15 mouse cellular contexts compared by ENCODE assay signal in the genomic region with DNA sequence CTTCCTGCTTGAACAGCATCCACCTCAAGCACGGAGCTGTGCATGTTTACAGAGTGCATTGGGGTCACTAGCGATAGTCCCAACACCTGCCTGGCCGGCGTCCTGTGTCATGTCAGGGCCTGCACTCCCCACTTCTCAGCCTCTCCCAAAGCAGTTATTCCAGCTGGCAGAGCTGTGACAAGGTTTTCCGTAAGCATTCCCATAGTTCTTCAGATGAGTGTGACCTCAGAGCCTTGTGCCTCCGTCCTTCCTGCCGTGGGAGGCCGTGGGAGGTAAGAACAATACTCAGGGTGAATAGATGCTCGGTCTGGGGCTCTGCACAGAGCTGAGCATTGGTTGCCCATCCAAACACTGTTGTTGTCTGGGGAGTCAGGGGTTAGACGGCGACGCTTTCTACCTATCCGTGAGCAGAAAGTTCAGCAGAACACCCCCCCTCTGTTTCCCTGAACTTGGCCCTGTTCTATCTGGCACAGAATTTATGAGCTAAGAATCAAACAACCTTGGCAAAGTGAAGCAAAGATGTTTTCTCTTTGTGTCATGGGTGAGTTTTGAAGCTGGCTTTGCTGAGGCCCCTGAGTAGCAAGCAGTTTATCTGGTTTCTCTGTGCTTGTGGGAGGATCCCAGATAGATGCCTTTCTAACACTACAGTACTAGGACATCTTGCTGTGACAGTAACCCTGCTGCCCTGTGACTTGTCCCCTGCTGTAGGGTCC. TPM values are rescaled to one million over a fixed set of nuclear protein-coding genes. Genes with fewer than 3 reads are reported as not detected.
DNase-seq lines count a peak whose midpoint lies in the region; ATAC-seq and TF ChIP-seq lines count a peak whose summit lies in the region.
"Had no signal": no experiment of that assay in that cellular context is flagged by ENCODE, and none has a peak within 500 bp of the region (broad histone marks: within the 10 kb centered on the region; RNA-seq: fewer than 3 reads in every experiment).

No protein-coding gene starts in this region.

- peaks cover 5% of the 10 kb centered on the region for H3K36me3 ChIP-seq in kidney, embryonic 16.5 days (ENCODE audit: insufficient read depth, low read length)

- no peak overlapping the region; the same call in 1 of the 2 replicates for H3K4me3 ChIP-seq in gastrocnemius, adult 2 months
- H3K4me3 ChIP-seq in kidney, embryonic 16.5 days (ENCODE audit: low read length) = no peak overlapping the region
- H3K4me3 ChIP-seq: forebrain, embryonic 12.5 days; myocyte had no signal

- H3K4me1 ChIP-seq in kidney, embryonic 16.5 days (ENCODE audit: insufficient read depth, low read length) = peaks cover 48% of the 10 kb centered on the region

- no peaks in the 10 kb centered on the region for H3K9me3 ChIP-seq in kidney, embryonic 16.5 days (ENCODE audit: low read length)
- H3K9me3 ChIP-seq: forebrain, embryonic 12.5 days had no signal

- H3K27ac ChIP-seq in gastrocnemius, adult 2 months = peak overlapping the region; percentile 71
- H3K27ac ChIP-seq in kidney, embryonic 16.5 days (ENCODE audit: low read length) = 0 out of 2 replicates have a peak overlapping the region, but pooled peaks have one; percentile 16
- H3K27ac ChIP-seq: forebrain, embryonic 12.5 days; hindbrain, embryonic 14.5 days; liver, embryonic 14.5 days had no signal

- DNase-seq in gastrocnemius, adult 2 months = no peak
- no peak for DNase-seq in gastrocnemius, postnatal 25 days
- no peak for DNase-seq in kidney, postnatal 14 days
- peak; percentile 58 for DNase-seq in urinary bladder, postnatal 14 days (ENCODE audit: low spot score)
- no peak for DNase-seq in urinary bladder, postnatal 4 days (ENCODE audit: low spot score in 2 of 2)
- no peak for DNase-seq in thymus, postnatal 25 days
- DNase-seq: cerebellum, adult 11-12 months; spleen, adult 18-20 months had no signal

- ATAC-seq in kidney, embryonic 16.5 days (ENCODE audit: low FRiP score, low TSS enrichment) = peak; percentile 64
- ATAC-seq in monocyte, adult 5-6 weeks (replicated peaks; ENCODE audit: insufficient number of reproducible peaks, low FRiP score, low TSS enrichment, poor library complexity, severe bottlenecking) = no peak
- ATAC-seq: activated CD4-positive, CD25-positive, alpha-beta regulatory T cell, adult 4 months had no signal

- TF ChIP-seq CTCF in gastrocnemius, adult 2 months (IDR thresholded peaks at IDR 0.05) = no peak

- no peak overlapping the region for H3K9ac ChIP-seq in kidney, embryonic 16.5 days (replicated peaks; ENCODE audit: low read length)
- H3K9ac ChIP-seq: forebrain, embryonic 12.5 days; hindbrain, embryonic 14.5 days; liver, embryonic 14.5 days had no signal

- 30% methylated on average over 13 of the region's 13 CpGs for WGBS in kidney, embryonic 16.5 days

- intact Hi-C loops in gastrocnemius, adult 2 months (cut with DNase I) = no loop called here

- no peaks in the 10 kb centered on the region for H3K27me3 ChIP-seq in kidney, embryonic 16.5 days (ENCODE audit: insufficient read depth, low read length)
- H3K27me3 ChIP-seq: forebrain, embryonic 12.5 days had no signal

- no peak overlapping the region for H3K4me2 ChIP-seq in kidney, embryonic 16.5 days (replicated peaks; ENCODE audit: low read depth, low read length)
- H3K4me2 ChIP-seq: forebrain, embryonic 12.5 days; hindbrain, embryonic 14.5 days had no signal

RNA-seq across cellular contexts. Expression of gene Capzb, which starts 34.0 kb away (rescaled TPM):
- 100 to 1,000 TPM; 444 to 499 TPM for total RNA-seq in gastrocnemius, adult 2 months (2021)
- 100 to 1,000 TPM; 472 to 500 TPM for total RNA-seq in gastrocnemius, postnatal 25 days (2021)
- 405 and 415 TPM in 2 replicates for polyA plus RNA-seq in kidney, embryonic 16.5 days (2015; fragmentation: Nextera tagmentation; extraction: Ambion mirVana)
- total RNA-seq in monocyte, adult 5-6 weeks (2017) = 302 to 348 TPM (median 323 TPM) in 3 replicates
